Mouse (Mus musculus): ENCODE results near the gene Col7a1.

- no peak for TF ChIP-seq CTCF (IDR thresholded peaks at IDR 0.05; ENCODE audit: borderline replicate concordance, insufficient read depth, low read length)
- no peak for TF ChIP-seq POLR2A (IDR thresholded peaks at IDR 0.05; ENCODE audit: low read depth, low read length)
Observed at GRCm38 (mm10) chr9:108998287-108999166, 45.1 kb downstream of the Col7a1 start.
